Mouse (Mus musculus) heart, embryonic 14.5 days (tissue): Measurements from ENCODE around the gene Olfr646. TPM values are rescaled to one million over a fixed set of nuclear protein-coding genes. Genes with fewer than 3 reads are reported as not detected.

Source experiments
- ATAC-seq: fragments of 200-750 bp; cut with Nextera tagmentation; 2 replicates; pipeline ENCODE4 v1.8.0; 2017; ENCODE audit warnings: low read depth, moderate TSS enrichment; ENCODE audit not compliant: insufficient number of reproducible peaks, insufficient read depth, low FRiP score
- H3K27ac ChIP-seq, 2 experiments: fragments of 200-500 bp in 1 of 2; fragments of 300-500 bp in 1 of 2; sonication (generic) in 1 of 2; replicated peaks in 1 of 2; 2 replicates each; pipeline ENCODE4 v1.5.1; 2012 to 2014; ENCODE audit warnings: low read depth in 2 of 2, low read length in 2 of 2, control low read depth in 1 of 2, mild to moderate bottlenecking in 1 of 2, mixed read lengths in 1 of 2; ENCODE audit not compliant: control insufficient read depth in 1 of 2, insufficient read depth in 1 of 2
- H3K27me3 ChIP-seq: fragments of 300-500 bp; sonication (generic); 2 replicates; pipeline ENCODE4 v1.6.1; 2014; ENCODE audit warnings: mild to moderate bottlenecking, low read length, control low read depth; ENCODE audit not compliant: control insufficient read depth, insufficient read depth
- H3K36me3 ChIP-seq: fragments of 300-500 bp; sonication (generic); 2 replicates; pipeline ENCODE4 v1.6.1; 2014; ENCODE audit warnings: mild to moderate bottlenecking, control low read depth, low read length, mixed read lengths; ENCODE audit not compliant: control insufficient read depth, insufficient read depth
- H3K4me1 ChIP-seq, 2 experiments: fragments of 200-500 bp in 1 of 2; fragments of 300-500 bp in 1 of 2; sonication (generic) in 1 of 2; 2 replicates each; pipeline ENCODE4 v1.6.1; 2012 to 2014; ENCODE audit warnings: low read length in 2 of 2, control low read depth in 1 of 2, mixed read lengths in 1 of 2; ENCODE audit not compliant: control insufficient read depth in 2 of 2, insufficient read depth in 2 of 2
- H3K4me2 ChIP-seq: fragments of 300-500 bp; sonication (generic); 2 replicates; pipeline ENCODE4 v1.6.1; 2014; ENCODE audit warnings: mild to moderate bottlenecking, low read length
- H3K4me3 ChIP-seq, 2 experiments: fragments of 200-500 bp in 1 of 2; fragments of 300-500 bp in 1 of 2; sonication (generic) in 1 of 2; 2 replicates each; pipeline ENCODE4 v1.5.1; 2012 to 2014; ENCODE audit warnings: low read length in 2 of 2, mild to moderate bottlenecking in 2 of 2, control low read depth in 1 of 2, low read depth in 1 of 2, moderate library complexity in 1 of 2; ENCODE audit not compliant: control insufficient read depth in 1 of 2, insufficient read depth in 1 of 2
- H3K9ac ChIP-seq: fragments of 300-500 bp; sonication (generic); 2 replicates; pipeline ENCODE4 v1.6.1; 2014; ENCODE audit warnings: mild to moderate bottlenecking, low read length
- H3K9me3 ChIP-seq: fragments of 300-500 bp; sonication (generic); 2 replicates; pipeline ENCODE4 v1.6.1; 2016; ENCODE audit warnings: low read length, control low read depth; ENCODE audit not compliant: control insufficient read depth
- WGBS: fragments of 180-500 bp; shearing (Covaris S2); extraction: QIAGEN DNeasy Blood & Tissue Kit; methylation state at CpG from one replicate; pipeline ENCODE4 v1.1.7; 2014; 5-methylcytosine and 5-hydroxymethylcytosine counted together
- polyA plus RNA-seq: library from polyadenylated mRNA; unstranded; fragments of >200 nt; fragmentation: Nextera tagmentation; extraction: Ambion mirVana; gene quantifications from 2 replicates; pipeline ENCODE4 v1.2.1, GENCODE M21; 2014

Gene Olfr646
- polyA plus RNA-seq, 1 experiment from 2014 or later = not detected

- no peak within 1 kb of the TSS for H3K4me3 ChIP-seq
- no peaks in the 10 kb centered on the region for H3K27me3 ChIP-seq
- ATAC-seq = no peak
- H3K36me3 ChIP-seq = no peaks in the 10 kb centered on the region
- no peaks in the 10 kb centered on the region for H3K9me3 ChIP-seq
- WGBS = 81% methylated on average over 5 of the region's 5 CpGs
- H3K4me2 ChIP-seq = no peak within 1 kb of the TSS
- H3K27ac ChIP-seq = no peak within 1 kb of the TSS
- no peaks in the 10 kb centered on the region for H3K4me1 ChIP-seq
- no peak within 1 kb of the TSS for H3K9ac ChIP-seq
Measured at GRCm38 (mm10) chr7:104137305-104137704, 32.6 kb downstream of the Olfr646 start, which contains the start of gene Olfr643. TSS of gene Olfr643 (minus strand) at chr7:104137405.

DNA sequence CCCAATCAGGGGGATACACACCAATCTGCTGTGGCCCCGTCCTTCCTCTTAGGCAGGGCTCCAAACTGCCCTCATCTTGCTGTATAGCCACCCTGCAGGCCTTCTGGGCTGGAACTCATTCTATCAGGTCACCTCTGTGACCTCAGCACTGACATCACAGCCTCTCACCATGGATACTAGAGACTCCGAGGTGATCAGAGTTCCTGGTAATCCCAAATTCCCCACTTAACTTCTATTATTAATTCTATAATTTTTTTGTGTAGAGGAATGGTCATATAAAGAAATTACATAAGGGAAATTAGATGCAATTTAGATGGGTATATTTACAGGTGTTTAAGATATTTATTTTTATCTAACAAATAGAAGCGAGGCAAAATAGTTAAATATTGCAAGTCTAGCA, 38.5 kb downstream of the Olfr646 start, which contains the start of gene Ubqln3:
TSS of gene Ubqln3 (minus strand) at position 101 of the 400 bp plus-strand sequence.
- H3K9me3 ChIP-seq = no peaks in the 10 kb centered on the region
- H3K27ac ChIP-seq = no peak within 1 kb of the TSS
- no peak within 1 kb of the TSS for H3K4me2 ChIP-seq
- H3K4me3 ChIP-seq = no peak within 1 kb of the TSS
- no peaks in the 10 kb centered on the region for H3K27me3 ChIP-seq
- H3K36me3 ChIP-seq = no peaks in the 10 kb centered on the region
- H3K9ac ChIP-seq = no peak within 1 kb of the TSS
- H3K4me1 ChIP-seq = no peaks in the 10 kb centered on the region
- WGBS = 71% methylated on average over 3 of the region's 3 CpGs
- ATAC-seq = no peak

DNA sequence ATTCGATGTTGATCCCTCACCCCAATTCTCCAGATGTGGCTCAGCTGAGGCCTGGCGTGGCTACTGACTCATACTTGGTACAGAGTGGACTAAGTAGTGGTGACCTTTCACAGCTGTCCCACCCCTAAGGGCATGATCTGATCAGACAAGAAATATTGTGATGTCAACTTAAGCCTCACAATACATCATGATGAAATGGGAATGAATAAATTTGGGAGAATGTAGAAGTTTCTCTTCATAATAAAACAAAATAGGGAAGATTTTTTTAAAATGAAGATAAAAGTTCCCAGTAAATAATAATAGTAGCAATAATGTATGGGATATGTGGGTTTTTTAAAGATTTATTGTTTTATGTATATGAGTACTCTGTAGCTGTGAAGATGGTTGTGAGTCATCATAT, 45.8 kb downstream of the Olfr646 start, which contains the start of gene Ubqlnl:
TSS of gene Ubqlnl (minus strand) at position 101 of the 400 bp plus-strand sequence.
- H3K27ac ChIP-seq = no peak within 1 kb of the TSS
- no peaks in the 10 kb centered on the region for H3K9me3 ChIP-seq
- no peak within 1 kb of the TSS for H3K4me2 ChIP-seq
- H3K4me3 ChIP-seq = no peak within 1 kb of the TSS
- ATAC-seq = no peak
- no peaks in the 10 kb centered on the region for H3K27me3 ChIP-seq
- no peak within 1 kb of the TSS for H3K9ac ChIP-seq
- H3K4me1 ChIP-seq = no peaks in the 10 kb centered on the region
- no peaks in the 10 kb centered on the region for H3K36me3 ChIP-seq
- 79% methylated on average over 2 of the region's 2 CpGs for WGBS

Other genes starting within 250 kb of the Olfr646 start
- gene Olfr66, start 218.6 kb upstream of the Olfr646 start, polyA plus RNA-seq = not detected in 2 replicates
- not detected in 2 replicates for gene Olfr64, start 210.4 kb upstream of the Olfr646 start, polyA plus RNA-seq
- not detected in 2 replicates for gene Olfr65, start 201.4 kb upstream of the Olfr646 start, polyA plus RNA-seq
- gene Olfr631, start 176.0 kb upstream of the Olfr646 start, polyA plus RNA-seq = not detected in 2 replicates
- gene Olfr632, start 170.5 kb upstream of the Olfr646 start, polyA plus RNA-seq = not detected in 2 replicates
- not detected in 2 replicates for gene Olfr633, start 160.4 kb upstream of the Olfr646 start, polyA plus RNA-seq
- not detected in 2 replicates for gene Olfr635, start 133.7 kb upstream of the Olfr646 start, polyA plus RNA-seq
- not detected in 2 replicates for gene Olfr638, start 106.1 kb upstream of the Olfr646 start, polyA plus RNA-seq
- gene Olfr639, start 87.6 kb upstream of the Olfr646 start, polyA plus RNA-seq = 0.03 TPM in 1 of 2 replicates, not detected in the other
- gene Olfr640, start 79.3 kb upstream of the Olfr646 start, polyA plus RNA-seq = not detected in 2 replicates
- not detected in 2 replicates for gene Olfr641, start 69.4 kb upstream of the Olfr646 start, polyA plus RNA-seq
- not detected in 2 replicates for gene Olfr642, start 52.2 kb upstream of the Olfr646 start, polyA plus RNA-seq
- not detected in 2 replicates for gene 4930516K23Rik, start 43.4 kb upstream of the Olfr646 start, polyA plus RNA-seq
- not detected in 2 replicates for gene Olfr644, start 33.0 kb upstream of the Olfr646 start, polyA plus RNA-seq
- not detected in 2 replicates for gene Olfr645, start 19.4 kb upstream of the Olfr646 start, polyA plus RNA-seq
- not detected in 2 replicates for gene Ubqln5, start 25.0 kb downstream of the Olfr646 start, polyA plus RNA-seq
- gene Olfr643, start 32.5 kb downstream of the Olfr646 start, polyA plus RNA-seq = not detected in 2 replicates
- not detected in 2 replicates for gene Ubqln3, start 38.4 kb downstream of the Olfr646 start, polyA plus RNA-seq
- not detected in 2 replicates for gene Ubqlnl, start 45.7 kb downstream of the Olfr646 start, polyA plus RNA-seq
- not detected in 2 replicates for gene Olfm5, start 60.0 kb downstream of the Olfr646 start, polyA plus RNA-seq
- gene Olfr648, start 78.5 kb downstream of the Olfr646 start, polyA plus RNA-seq = 0.08 and 0.39 TPM in 2 replicates
- gene Olfr649, start 91.1 kb downstream of the Olfr646 start, polyA plus RNA-seq = not detected in 2 replicates
- gene Trim6, start 113.9 kb downstream of the Olfr646 start, polyA plus RNA-seq = 1.9 and 2.3 TPM in 2 replicates
- 3.6 and 4.7 TPM in 2 replicates for gene Trim34a, start 139.6 kb downstream of the Olfr646 start, polyA plus RNA-seq
- 0.47 and 0.54 TPM in 2 replicates for gene Trim5, start 183.2 kb downstream of the Olfr646 start, polyA plus RNA-seq
- 8.0 and 9.5 TPM in 2 replicates for gene Trim12a, start 210.6 kb downstream of the Olfr646 start, polyA plus RNA-seq
- gene Trim34b, start 224.6 kb downstream of the Olfr646 start, polyA plus RNA-seq = 0.20 TPM in 1 of 2 replicates, not detected in the other
- gene Trim12c, start 248.5 kb downstream of the Olfr646 start, polyA plus RNA-seq = 2.0 and 2.6 TPM in 2 replicates